Mouse (Mus musculus) embryonic fibroblast, embryonic 13.5 days (primary cell): Measurements from ENCODE around the gene Pard3.

ENCODE experiments used
- CTCF ChIP-seq: IDR thresholded peaks from 2 replicates; pipeline ENCODE4 v1.5.1; 2011; ENCODE audit warnings: mild to moderate bottlenecking, control low read depth, low read length, moderate library complexity, borderline replicate concordance; ENCODE audit not compliant: insufficient read depth
- POLR2A ChIP-seq: IDR thresholded peaks from 2 replicates; pipeline ENCODE4 v1.6.1; 2011; ENCODE audit warnings: low read depth, mild to moderate bottlenecking, control low read depth, low read length, moderate library complexity

GRCm38 (mm10) chr8:127564426-127564825 lies 500.7 kb downstream of the Pard3 start:
- no peak for TF ChIP-seq POLR2A
- no peak for TF ChIP-seq CTCF
